ENCODE assay signal across 10 mouse cellular contexts in the genomic region with DNA sequence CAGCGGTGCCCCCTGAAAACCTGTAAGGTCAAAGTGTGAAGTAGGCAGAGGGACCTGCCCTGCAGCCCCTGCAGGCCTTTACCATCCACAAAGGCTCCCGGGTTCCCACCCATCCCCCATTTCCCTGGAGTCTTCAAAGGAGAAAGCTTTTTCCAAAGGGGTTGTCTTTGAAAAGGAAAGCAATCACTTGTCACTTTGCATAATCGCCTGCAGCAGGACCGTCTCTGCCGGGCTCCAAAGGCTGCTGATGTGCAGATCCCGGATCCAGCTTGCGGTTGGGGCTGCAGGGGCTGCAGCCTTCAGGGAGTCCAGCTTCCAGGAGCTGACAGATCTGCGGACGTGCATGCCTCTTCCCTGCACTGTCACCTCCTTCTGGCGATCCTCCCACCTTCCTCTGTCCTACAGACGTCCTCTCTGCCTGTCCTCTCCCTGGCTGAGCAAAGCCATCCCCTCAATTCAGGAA. TPM values are rescaled to one million over a fixed set of nuclear protein-coding genes. Genes with fewer than 3 reads are reported as not detected.
DNase-seq lines count a peak whose midpoint lies in the region; ATAC-seq and TF ChIP-seq lines count a peak whose summit lies in the region.
"Had no signal": no experiment of that assay in that cellular context is flagged by ENCODE, and none has a peak within 500 bp of the region (broad histone marks: within the 10 kb centered on the region; RNA-seq: fewer than 3 reads in every experiment).

No protein-coding gene starts in this region.

- no peaks in the 10 kb centered on the region for H3K4me1 ChIP-seq in kidney, postnatal 0 days (replicated peaks; ENCODE audit: insufficient read depth, low read length)
- peaks cover 50% of the 10 kb centered on the region for H3K4me1 ChIP-seq in hindbrain, embryonic 13.5 days (replicated peaks)
- peaks cover 19% of the 10 kb centered on the region for H3K4me1 ChIP-seq in neural tube, embryonic 11.5 days (ENCODE audit: control insufficient read depth, insufficient read depth, low read length)
- no peaks in the 10 kb centered on the region for H3K4me1 ChIP-seq in intestine, embryonic 15.5 days (replicated peaks)

- 0 out of 2 replicates have a peak overlapping the region, but pooled peaks have one; percentile 21 for H3K4me2 ChIP-seq in kidney, postnatal 0 days (ENCODE audit: low read length)
- peak overlapping the region; percentile 34 for H3K4me2 ChIP-seq in hindbrain, embryonic 13.5 days
- H3K4me2 ChIP-seq in neural tube, embryonic 11.5 days (ENCODE audit: low read depth): peak overlapping the region; percentile 33
- H3K4me2 ChIP-seq in intestine, embryonic 15.5 days (replicated peaks): no peak overlapping the region
- H3K4me2 ChIP-seq: liver, embryonic 12.5 days had no signal

- WGBS in kidney, postnatal 0 days: 5% methylated on average over 11 of the region's 11 CpGs
- WGBS in hindbrain, embryonic 13.5 days: 3% methylated on average over 11 of the region's 11 CpGs
- WGBS in neural tube, embryonic 11.5 days: 2% methylated on average over 11 of the region's 11 CpGs
- 19% methylated on average over 11 of the region's 11 CpGs for WGBS in intestine, embryonic 15.5 days

- H3K4me3 ChIP-seq in kidney, postnatal 0 days (replicated peaks; ENCODE audit: low read depth, low read length): no peak overlapping the region
- H3K4me3 ChIP-seq in hindbrain, embryonic 13.5 days: no peak overlapping the region
- H3K4me3 ChIP-seq in neural tube, embryonic 11.5 days (ENCODE audit: low read depth, low read length): no peak overlapping the region
- no peak overlapping the region for H3K4me3 ChIP-seq in intestine, embryonic 15.5 days (replicated peaks)
- H3K4me3 ChIP-seq: liver, embryonic 12.5 days had no signal

- no peak for ATAC-seq in kidney, postnatal 0 days (replicated peaks; ENCODE audit: low FRiP score, low read depth)
- peak; percentile 54 for ATAC-seq in hindbrain, embryonic 13.5 days (ENCODE audit: low FRiP score)
- ATAC-seq in neural tube, embryonic 11.5 days (ENCODE audit: insufficient read depth, low FRiP score, low TSS enrichment): peak; percentile 60
- no peak for ATAC-seq in intestine, embryonic 15.5 days
- ATAC-seq: liver, embryonic 12.5 days had no signal

- no peaks in the 10 kb centered on the region for H3K9me3 ChIP-seq in kidney, postnatal 0 days (replicated peaks; ENCODE audit: low read length)
- H3K9me3 ChIP-seq in hindbrain, embryonic 13.5 days: no peaks in the 10 kb centered on the region
- no peaks in the 10 kb centered on the region for H3K9me3 ChIP-seq in neural tube, embryonic 11.5 days (ENCODE audit: control insufficient read depth, low read length)
- no peaks in the 10 kb centered on the region for H3K9me3 ChIP-seq in intestine, embryonic 15.5 days
- H3K9me3 ChIP-seq: liver, embryonic 12.5 days had no signal

- no peak overlapping the region for H3K9ac ChIP-seq in kidney, postnatal 0 days (ENCODE audit: low read depth, low read length)
- peak overlapping the region; percentile 21 for H3K9ac ChIP-seq in hindbrain, embryonic 13.5 days
- H3K9ac ChIP-seq in neural tube, embryonic 11.5 days (ENCODE audit: low read length): peak overlapping the region; percentile 49
- no peak overlapping the region; the same call in 1 of the 2 replicates for H3K9ac ChIP-seq in intestine, embryonic 15.5 days
- H3K9ac ChIP-seq: liver, embryonic 12.5 days had no signal

- peaks cover 10% of the 10 kb centered on the region; the same call in 1 of the 2 replicates for H3K36me3 ChIP-seq in kidney, postnatal 0 days (ENCODE audit: insufficient read depth, low read length)
- peaks cover 25% of the 10 kb centered on the region for H3K36me3 ChIP-seq in hindbrain, embryonic 13.5 days
- no peaks in the 10 kb centered on the region for H3K36me3 ChIP-seq in neural tube, embryonic 11.5 days (ENCODE audit: control insufficient read depth, insufficient read depth, low read length)
- peaks cover 3% of the 10 kb centered on the region; the same call in 1 of the 2 replicates for H3K36me3 ChIP-seq in intestine, embryonic 15.5 days

- no peak overlapping the region for H3K27ac ChIP-seq in kidney, postnatal 0 days
- peak overlapping the region; percentile 71 for H3K27ac ChIP-seq in hindbrain, embryonic 13.5 days
- H3K27ac ChIP-seq in neural tube, embryonic 11.5 days (ENCODE audit: low read depth, low read length): peak overlapping the region; percentile 76
- H3K27ac ChIP-seq in intestine, embryonic 15.5 days: no peak overlapping the region
- H3K27ac ChIP-seq: liver, embryonic 12.5 days had no signal

- peak; percentile 20 for DNase-seq in kidney, postnatal 0 days (ENCODE audit: low spot score)
- DNase-seq in kidney, adult 18-20 months: no peak
- DNase-seq in embryo, embryonic 11 days: peak; percentile 80
- peak; percentile 75 for DNase-seq in neural tube, embryonic 11.5 days (ENCODE audit: low spot score)
- DNase-seq in layer of hippocampus, adult 9-11 months: no peak
- DNase-seq in yolk sac, embryonic 10.5 days (ENCODE audit: low spot score): no peak
- DNase-seq: kidney, adult 9 months had no signal

- TF ChIP-seq CTCF in kidney, postnatal 0 days (IDR thresholded peaks at IDR 0.05; ENCODE audit: low read depth): no peak

- no peaks in the 10 kb centered on the region for H3K27me3 ChIP-seq in kidney, postnatal 0 days (ENCODE audit: insufficient read depth, low read length)
- no peaks in the 10 kb centered on the region for H3K27me3 ChIP-seq in hindbrain, embryonic 13.5 days
- no peaks in the 10 kb centered on the region for H3K27me3 ChIP-seq in neural tube, embryonic 11.5 days (ENCODE audit: control insufficient read depth, insufficient read depth, low read length)
- no peaks in the 10 kb centered on the region for H3K27me3 ChIP-seq in intestine, embryonic 15.5 days (replicated peaks)

RNA-seq across cellular contexts. Expression of gene Kncn, which starts 6.0 kb away (rescaled TPM):
- polyA plus RNA-seq in kidney, postnatal 0 days (2015; fragmentation: Nextera tagmentation; extraction: Ambion mirVana): 0.05 and 0.09 TPM in 2 replicates
- polyA plus RNA-seq in hindbrain, embryonic 13.5 days (2015; fragmentation: Nextera tagmentation; extraction: Ambion mirVana): not detected in 2 replicates
- not detected in 2 replicates for polyA plus RNA-seq in neural tube, embryonic 11.5 days (2014; fragmentation: Nextera tagmentation; extraction: Ambion mirVana)
- polyA plus RNA-seq in intestine, embryonic 15.5 days (2015; fragmentation: Nextera tagmentation; extraction: Ambion mirVana): not detected in 2 replicates
- polyA plus RNA-seq: liver, embryonic 12.5 days had no signal

RNA-seq across cellular contexts. Expression of gene 6430628N08Rik, which starts 12.2 kb away (rescaled TPM):
- polyA plus RNA-seq in kidney, postnatal 0 days (2015; fragmentation: Nextera tagmentation; extraction: Ambion mirVana): not detected in 2 replicates
- polyA plus RNA-seq in hindbrain, embryonic 13.5 days (2015; fragmentation: Nextera tagmentation; extraction: Ambion mirVana): 0.12 and 0.30 TPM in 2 replicates
- not detected in 2 replicates for polyA plus RNA-seq in neural tube, embryonic 11.5 days (2014; fragmentation: Nextera tagmentation; extraction: Ambion mirVana)
- polyA plus RNA-seq in intestine, embryonic 15.5 days (2015; fragmentation: Nextera tagmentation; extraction: Ambion mirVana): not detected in 2 replicates
- polyA plus RNA-seq: liver, embryonic 12.5 days had no signal

RNA-seq across cellular contexts. Expression of gene Mknk1, which starts 39.2 kb away (rescaled TPM):
- 20.4 and 21.6 TPM in 2 replicates for polyA plus RNA-seq in kidney, postnatal 0 days (2015; fragmentation: Nextera tagmentation; extraction: Ambion mirVana)
- polyA plus RNA-seq in hindbrain, embryonic 13.5 days (2015; fragmentation: Nextera tagmentation; extraction: Ambion mirVana): 21.3 and 23.7 TPM in 2 replicates
- polyA plus RNA-seq in neural tube, embryonic 11.5 days (2014; fragmentation: Nextera tagmentation; extraction: Ambion mirVana): 21.2 and 25.5 TPM in 2 replicates
- 26.9 and 36.8 TPM in 2 replicates for polyA plus RNA-seq in intestine, embryonic 15.5 days (2015; fragmentation: Nextera tagmentation; extraction: Ambion mirVana)

RNA-seq across cellular contexts. Expression of gene Mob3c, which starts 50.4 kb away (rescaled TPM):
- polyA plus RNA-seq in kidney, postnatal 0 days (2015; fragmentation: Nextera tagmentation; extraction: Ambion mirVana): 7.4 and 8.9 TPM in 2 replicates
- 4.8 and 6.4 TPM in 2 replicates for polyA plus RNA-seq in hindbrain, embryonic 13.5 days (2015; fragmentation: Nextera tagmentation; extraction: Ambion mirVana)
- 3.2 and 4.1 TPM in 2 replicates for polyA plus RNA-seq in neural tube, embryonic 11.5 days (2014; fragmentation: Nextera tagmentation; extraction: Ambion mirVana)
- 12.4 and 15.9 TPM in 2 replicates for polyA plus RNA-seq in intestine, embryonic 15.5 days (2015; fragmentation: Nextera tagmentation; extraction: Ambion mirVana)

Comparison
In these comparisons a context has a peak if more than half of its experiments do, and no peak if none do; other contexts are left out.
1. DNase-seq: peak in kidney, postnatal 0 days (single experiment), embryo, embryonic 11 days (single experiment) and neural tube, embryonic 11.5 days (single experiment); none in kidney, adult 18-20 months (single experiment), layer of hippocampus, adult 9-11 months (single experiment) and yolk sac, embryonic 10.5 days (single experiment).
2. ATAC-seq: peak in hindbrain, embryonic 13.5 days (single experiment) and neural tube, embryonic 11.5 days (single experiment); none in kidney, postnatal 0 days (single experiment) and intestine, embryonic 15.5 days (single experiment).
3. H3K27ac ChIP-seq: peak in hindbrain, embryonic 13.5 days (single experiment) and neural tube, embryonic 11.5 days (single experiment); none in kidney, postnatal 0 days (single experiment) and intestine, embryonic 15.5 days (single experiment).
4. H3K9ac ChIP-seq: peak in hindbrain, embryonic 13.5 days (single experiment) and neural tube, embryonic 11.5 days (single experiment); none in kidney, postnatal 0 days (single experiment) and intestine, embryonic 15.5 days (single experiment).